Mouse (Mus musculus) heart, adult 11 months (tissue): ENCODE measurements at regions not wholly inside any gene's neighbourhood (a gene's known extent, or its start where the extent isn't known, plus 50 kb on each side); places are given as distances from the start of the nearest gene placed in this dataset.
"Not testable (repeated sequence)": the region's sequence is repeated elsewhere in the genome, so short reads cannot be mapped to it uniquely, and the experiment has no call there.

ENCODE experiments used
- DNase-seq: peaks from one replicate; pipeline ENCODE4 v3.0.0; 2022

DNA sequence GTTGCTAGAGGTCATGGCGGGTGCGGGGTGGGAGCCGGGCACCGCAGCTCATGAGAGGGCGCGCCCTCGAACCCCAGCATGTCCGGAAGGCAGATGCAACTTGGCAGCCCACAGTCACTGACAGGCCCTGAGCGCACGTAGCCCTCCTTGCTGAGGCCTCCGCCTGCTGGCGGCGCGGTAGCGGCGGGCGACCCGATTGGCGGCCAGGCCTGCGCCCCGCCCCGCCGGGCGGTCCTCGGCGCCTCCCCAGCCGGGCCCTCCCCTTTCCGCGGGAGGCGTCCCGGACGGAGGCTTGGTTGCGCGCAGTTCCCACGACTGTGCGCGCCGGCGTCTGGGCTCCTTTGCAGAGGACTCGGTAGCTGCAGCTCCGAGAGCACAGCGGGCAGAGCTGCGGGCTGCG, 301.9 kb downstream of the Hpcal1 start:
- peak; percentile 84 for DNase-seq

DNA sequence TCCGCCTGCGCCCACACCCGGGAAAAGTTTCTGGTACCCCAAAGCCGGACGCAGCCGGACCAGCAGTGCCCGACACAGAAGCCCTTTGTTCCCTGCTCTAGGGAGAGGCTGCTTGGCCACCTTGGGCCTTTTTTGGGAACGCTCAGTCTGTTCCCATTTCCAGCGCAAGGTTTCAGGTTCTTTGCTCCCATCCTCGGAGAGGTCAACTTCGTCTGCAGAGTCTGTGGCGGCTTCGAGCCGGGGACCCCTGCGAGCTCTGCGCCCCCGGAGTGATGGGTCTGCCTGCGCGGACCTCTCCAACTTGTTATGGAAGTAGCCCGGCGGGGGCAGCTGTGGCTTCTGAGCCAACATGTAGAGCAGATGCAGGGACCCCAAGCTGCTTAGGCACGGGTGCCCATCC, 302.7 kb downstream of the Hpcal1 start:
- not testable (repeated sequence) for DNase-seq
